Mouse (Mus musculus): ENCODE results near the gene Elf1.

Elf1 gene

DNA sequence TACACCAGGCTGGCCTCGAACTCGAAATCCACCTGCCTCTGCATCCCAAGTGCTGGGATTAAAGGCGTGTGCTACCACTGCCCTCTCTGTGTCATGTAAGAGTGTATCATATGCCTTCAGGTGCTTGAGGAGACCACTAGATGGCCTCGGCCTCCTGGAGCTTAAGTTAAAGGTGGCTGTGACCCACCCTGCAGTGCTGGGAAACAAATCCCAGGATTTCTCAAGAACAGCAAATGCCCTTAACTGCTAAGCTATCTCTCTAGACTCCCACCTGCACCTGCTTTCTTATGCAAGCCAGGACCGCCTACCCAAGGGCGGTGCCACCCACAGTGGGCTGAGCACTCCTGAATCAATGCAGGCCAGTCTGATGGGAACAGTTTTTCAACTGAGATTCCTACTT, 83.8 kb downstream of the Elf1 start:
- no peak for DNase-seq (ENCODE audit: low spot score in 2 of 2)

DNA sequence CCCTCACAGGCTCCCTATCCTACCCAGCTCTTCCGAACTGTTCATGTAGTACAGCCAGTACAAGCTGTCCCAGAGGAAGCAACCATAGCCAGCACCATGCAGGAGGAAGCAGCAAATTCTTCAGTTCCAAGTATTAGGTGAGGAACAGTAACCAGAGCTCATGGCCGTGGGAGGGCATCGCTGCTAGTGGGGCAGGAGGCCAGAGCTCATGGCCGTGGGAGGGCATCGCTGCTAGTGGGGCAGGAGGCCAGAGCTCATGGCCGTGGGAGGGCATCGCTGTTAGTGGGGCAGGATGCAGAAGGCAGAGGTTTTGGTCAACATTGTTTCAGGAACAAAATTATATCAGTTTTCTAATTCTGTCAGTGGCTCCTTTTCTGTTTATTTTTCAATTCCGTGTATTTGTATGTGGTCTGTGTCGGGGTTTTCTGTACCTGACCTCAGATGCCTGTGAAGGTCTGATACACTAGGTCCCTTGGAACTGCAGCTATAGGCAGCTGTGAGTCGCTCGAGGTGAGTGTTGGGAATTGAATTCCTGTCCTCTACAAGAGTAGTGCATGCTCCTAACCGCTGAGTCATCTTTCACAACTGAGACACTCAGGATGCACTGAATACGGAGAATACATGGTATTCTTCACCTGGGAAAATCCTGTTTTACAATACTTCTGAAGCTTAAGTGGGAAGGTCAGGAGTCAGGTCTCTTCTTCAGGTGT, 92.6 kb downstream of the Elf1 start:
- DNase-seq (ENCODE audit: low spot score in 2 of 2): no peak

DNA sequence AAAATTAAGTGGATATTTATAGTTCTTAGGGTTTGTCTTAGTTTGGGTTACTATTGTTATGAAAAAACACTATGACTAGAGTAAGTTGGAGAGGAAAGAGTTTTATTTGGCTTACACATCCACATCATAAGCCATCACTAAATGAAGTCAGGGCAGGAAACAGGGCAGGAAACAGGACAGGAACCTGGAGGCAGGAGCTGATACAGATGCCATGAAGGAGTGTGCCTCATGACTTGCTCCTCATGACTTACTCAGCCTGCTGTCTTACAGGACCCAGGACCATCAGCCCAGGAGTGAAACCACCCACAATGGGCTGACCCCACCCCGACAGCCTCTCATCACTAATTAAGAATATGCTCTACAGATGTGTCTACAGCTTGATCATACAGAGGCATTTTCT, 93.4 kb downstream of the Elf1 start:
- DNase-seq (ENCODE audit: low spot score in 2 of 2): no peak

DNA sequence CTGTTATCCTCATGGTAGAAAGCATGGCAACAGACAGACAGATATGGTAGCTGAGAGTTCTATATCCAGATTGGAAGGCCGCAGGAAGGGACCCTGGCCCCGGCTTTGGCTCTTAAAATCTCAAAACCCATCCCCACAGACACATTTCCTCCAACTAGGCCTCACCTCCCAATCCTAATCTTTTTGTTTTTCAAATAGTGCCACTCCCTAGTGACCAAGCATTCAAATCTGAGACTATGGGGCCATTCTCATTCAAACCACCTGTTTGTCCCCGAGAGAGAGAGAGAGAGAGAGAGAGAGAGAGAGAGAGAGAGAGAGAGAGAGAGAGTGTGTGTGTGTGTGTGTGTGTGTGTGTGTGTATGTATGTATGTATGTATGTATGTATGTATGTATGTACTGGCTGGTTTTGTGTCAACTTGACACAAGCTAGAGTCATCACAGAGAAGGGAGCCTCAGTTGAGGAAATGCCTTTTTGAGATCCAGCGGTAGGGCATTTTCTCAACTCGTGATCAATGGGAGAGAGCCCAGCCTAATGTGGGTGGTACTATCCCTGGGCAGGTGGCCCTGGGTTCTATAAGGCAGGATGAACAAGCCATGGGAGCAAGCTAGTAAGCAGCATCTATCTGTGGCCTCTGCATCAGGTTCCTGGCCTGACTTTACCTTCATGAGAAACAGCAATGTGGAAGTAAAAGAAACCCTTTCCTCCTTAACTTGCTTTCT, 102.7 kb downstream of the Elf1 start:
- DNase-seq (ENCODE audit: low spot score in 2 of 2): no peak

DNA sequence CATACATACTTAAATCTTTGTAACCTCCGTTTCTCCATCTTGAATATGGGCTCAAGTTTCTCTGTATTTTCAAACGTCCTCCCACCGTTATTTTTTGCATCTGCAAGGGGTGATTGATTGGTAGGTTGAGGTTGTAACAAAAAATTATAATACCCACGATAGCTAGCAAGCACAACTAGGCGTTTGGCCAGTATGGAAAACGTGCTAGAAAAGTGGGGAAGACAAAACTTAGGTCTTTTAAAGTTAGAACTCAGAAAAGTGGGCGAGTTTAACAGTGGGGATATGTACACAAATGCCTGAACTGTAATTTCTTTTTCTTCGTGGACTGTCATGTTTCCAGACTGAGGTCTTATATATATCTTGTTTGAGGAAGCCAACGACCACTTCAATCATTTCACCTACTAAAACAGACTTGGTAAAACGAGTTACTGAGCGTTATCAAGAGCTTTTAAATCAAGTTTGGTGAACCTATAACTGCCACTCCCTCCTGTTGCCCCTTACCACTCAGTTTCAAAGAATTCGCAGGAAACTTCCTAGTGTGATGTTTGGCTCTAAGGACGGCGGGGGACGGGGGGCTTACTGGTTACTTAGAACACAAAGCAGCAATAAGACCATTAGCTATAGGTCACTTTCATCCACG, 105.6 kb downstream of the Elf1 start:
- DNase-seq (ENCODE audit: low spot score in 2 of 2): no peak

DNA sequence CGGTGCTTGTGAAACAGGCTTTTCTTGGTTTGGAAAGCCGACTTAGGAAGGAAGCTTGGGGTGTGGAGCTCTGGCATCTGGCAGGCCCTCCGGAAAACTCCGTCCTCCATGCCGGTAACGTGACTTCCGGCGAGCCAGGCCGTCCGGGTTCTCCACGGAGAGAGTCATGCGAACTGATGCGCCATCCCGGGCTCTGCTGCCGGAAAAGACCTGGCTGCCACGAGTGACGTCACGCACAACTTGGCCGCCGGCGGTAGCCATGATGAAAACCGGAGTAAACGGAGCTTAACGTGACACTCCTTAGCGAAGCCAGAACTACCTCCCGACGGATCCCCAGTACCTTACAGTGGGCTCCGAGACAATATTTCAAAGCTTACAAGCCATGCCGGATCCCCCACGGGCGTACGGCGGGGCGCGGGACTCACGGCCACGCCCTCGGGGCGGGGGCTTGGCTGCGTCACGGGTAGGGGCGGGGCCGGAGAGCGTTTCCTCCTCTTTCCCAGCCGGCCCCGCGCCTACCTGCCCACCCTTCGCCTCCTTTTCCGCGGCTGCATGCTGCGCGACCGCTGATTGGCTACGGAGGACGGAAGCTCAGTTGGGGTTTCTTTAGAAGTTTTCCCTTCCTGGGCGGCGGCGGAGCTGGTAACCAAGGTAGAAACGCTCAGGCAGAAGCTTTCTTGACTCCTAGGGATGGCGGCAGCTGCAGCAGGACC, 106.3 kb downstream of the Elf1 start, which contains the start of gene Sugt1:
TSS of gene Sugt1 (plus strand) at position 553 of the 713 bp plus-strand sequence.
- DNase-seq (ENCODE audit: low spot score in 2 of 2): peak; percentile 96

DNA sequence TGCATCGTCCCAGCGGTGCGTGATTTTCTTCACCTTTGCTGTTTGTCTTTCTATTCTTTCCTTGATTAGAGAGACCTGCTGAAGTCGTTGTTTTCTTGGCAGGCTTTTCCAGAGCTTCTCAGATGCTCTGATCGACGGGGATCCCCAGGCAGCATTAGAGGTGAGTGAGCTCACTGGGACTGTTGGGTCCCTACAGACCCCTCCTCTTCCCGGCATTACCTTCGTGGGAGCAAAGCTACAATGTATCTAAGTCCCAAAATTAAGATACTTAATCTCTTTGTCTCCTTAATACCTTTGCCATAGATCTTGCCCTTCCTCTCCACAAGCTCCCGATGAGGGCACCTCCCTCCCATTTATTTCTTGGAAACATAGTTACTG, 106.8 kb downstream of the Elf1 start:
- no peak for DNase-seq (ENCODE audit: low spot score in 2 of 2)

DNA sequence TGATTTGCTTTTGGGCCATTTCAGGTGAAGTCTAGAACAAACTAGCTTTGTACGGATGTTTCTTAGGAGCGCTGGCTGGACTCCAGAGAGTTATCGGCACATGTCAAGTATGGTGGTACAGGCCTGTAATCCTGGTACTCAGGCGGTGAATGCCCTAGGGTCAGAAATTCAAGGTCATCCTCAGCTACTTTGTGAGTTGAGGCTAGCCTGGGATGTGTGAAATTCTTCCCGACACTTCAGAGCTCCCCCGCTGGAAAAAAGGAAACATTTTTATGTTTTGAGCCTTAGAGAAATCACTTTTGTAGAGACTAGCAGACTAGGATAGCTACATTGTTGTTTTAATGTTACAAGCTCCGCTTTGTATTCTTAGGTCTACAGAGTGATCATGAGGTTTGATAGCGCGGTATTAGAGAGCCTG, 107.5 kb downstream of the Elf1 start:
- no peak for DNase-seq (ENCODE audit: low spot score in 2 of 2)

DNA sequence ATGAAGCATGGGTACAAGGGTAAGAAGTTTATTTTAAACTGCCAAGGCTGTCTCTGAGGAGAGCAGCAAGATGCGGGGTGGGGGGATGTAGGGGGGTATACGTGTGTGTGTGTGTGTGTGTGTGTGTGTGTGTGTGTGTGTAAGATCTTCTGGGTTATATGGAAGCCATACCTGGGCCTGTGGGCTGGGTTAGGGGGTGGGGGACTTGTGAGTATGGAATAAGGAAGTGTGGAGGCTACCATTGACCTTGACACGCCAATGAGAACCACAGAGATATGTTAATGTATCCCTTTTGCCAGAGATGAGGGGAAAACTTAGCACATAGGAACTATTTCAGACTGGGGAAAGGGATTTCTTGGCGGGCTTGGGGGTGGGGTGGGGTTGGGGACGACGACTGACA, 108.4 kb downstream of the Elf1 start:
- no peak for DNase-seq (ENCODE audit: low spot score in 2 of 2)

DNA sequence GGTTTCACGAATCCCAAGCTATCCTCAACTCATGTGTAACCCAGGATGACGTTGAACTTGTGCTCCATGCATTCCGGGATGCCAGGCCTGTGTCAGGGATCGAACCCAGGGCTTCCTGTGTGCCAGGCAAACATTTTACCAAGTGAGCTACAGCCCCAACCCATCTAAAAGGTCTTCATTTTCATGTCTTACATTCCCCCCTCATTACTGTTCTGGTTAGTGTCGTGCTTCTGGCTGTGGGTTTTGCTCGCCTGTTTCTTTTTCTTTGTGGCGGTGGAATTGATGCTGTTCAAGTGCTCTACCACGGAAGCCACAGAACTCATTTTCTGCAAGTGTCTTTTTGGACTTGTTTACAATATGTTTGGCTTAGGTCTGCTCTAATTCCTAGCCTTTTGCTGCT, 109.9 kb downstream of the Elf1 start:
- DNase-seq (ENCODE audit: low spot score in 2 of 2): no peak

DNA sequence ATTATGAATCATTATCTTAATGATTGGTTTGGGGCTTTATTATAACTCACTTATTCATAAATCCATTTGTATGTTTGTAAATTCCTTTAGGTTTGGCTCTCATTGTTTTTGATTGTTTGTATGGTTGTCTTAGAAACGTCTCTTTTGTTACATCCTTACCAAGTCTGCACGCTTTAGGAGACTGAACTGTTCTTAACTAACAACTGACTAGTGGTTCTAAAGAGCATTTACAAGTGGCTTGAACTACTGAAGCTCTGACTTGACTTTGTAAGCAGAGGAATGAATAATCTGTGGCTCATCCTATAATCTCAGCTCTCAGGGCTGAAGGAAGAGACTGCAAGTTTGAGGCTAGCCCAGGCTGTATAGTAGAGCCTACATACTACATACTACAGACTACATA, 110.6 kb downstream of the Elf1 start:
- DNase-seq (ENCODE audit: low spot score in 2 of 2): no peak

DNA sequence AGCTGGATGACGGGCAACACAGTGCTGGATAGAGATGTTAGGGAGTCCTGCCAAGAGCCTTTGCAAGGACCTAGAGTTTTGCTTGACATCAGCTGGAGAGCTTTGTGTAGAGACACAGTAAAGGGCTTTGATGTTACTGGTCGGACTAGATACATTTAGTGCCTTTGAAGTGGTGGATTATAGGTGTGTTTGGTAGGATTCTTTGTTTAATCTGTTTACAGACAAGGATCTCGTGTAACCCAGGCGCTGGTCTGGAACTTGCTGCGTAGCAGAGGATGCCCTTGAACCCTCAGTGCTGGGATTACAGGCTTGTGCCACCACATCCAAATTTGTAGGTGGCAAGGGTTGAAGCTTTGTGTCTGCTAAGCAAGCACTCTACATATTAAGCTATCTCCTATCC, 113.1 kb downstream of the Elf1 start:
- no peak for DNase-seq (ENCODE audit: low spot score in 2 of 2)

DNA sequence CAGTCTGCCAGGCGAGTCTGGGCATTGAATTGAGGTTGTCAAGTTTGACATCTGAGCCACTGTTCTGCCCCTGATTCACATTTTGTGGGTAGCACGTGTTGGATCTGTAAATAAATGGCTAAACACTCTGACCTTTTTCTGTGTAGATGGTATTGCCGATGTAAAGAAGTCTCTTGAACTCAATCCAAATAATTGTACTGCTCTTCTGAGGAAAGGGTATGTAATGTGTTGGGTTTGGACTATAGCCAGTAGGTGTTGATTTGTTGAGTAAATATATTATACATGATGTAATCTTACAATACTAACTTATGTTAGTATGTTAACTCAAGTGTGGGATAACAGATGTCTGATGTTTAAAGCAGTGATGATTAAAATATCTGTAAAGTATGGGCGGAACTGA, 115.6 kb downstream of the Elf1 start:
- no peak for DNase-seq (ENCODE audit: low spot score in 2 of 2)

DNA sequence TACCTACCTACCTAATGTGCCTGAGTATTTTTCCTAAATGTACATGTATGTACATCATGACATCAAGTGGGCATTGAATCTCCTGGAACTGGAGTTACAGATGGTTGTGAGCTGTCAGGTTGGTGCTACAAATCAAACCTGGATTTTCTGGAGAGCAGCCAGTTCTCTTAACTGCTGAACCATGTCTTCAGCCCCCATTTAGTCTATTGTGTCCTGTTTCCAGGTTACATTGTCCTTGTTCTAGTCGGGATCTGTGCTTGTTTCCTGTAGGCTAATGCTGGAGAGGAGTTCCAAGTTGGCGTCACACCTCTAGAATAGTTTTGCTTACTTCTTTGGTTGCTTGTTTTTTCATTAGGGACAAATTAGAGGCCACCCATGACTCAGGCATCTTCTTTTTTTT, 124.9 kb downstream of the Elf1 start:
- no peak for DNase-seq (ENCODE audit: low spot score in 2 of 2)

DNA sequence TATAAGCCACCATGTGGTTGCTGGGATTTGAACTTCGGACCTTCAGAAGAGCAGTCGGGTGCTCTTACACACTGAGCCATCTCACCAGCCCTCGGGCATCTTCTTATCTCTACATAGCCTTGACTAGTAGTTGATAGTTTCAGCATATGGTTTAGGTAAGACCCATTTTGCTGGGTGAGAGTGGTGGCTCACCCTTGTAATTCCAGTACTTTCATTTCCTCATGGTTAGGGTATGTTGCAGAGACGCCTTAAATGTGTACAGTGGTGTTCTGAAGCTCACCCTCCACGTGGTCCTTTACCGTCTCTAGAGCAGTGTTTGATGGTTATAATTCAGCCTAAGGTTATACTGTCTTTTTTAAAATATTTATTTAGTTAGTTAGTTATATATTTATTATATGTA, 125.4 kb downstream of the Elf1 start:
- no peak for DNase-seq (ENCODE audit: low spot score in 2 of 2)

DNA sequence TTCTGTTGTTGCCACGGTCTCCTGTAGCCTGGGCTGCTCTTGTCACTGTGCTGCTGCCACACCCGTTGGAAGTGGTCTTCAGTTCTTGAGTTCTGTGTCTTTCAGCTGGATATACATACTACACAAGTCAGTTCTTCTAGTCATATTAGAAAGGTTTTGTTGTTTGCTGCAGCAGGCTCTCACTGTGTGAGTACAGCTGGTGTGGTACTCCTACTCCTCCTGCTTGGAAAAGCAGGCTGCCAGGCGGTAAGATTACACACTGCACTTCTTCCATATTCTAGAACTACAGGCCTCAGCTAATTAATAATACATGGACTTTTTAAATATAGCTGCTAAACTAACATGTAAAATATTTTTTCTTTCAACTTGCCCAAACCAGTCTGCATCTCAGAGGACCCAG, 125.9 kb downstream of the Elf1 start:
- peak in 1 of 2 experiments; percentile 25 for DNase-seq (ENCODE audit: low spot score in 2 of 2)

DNA sequence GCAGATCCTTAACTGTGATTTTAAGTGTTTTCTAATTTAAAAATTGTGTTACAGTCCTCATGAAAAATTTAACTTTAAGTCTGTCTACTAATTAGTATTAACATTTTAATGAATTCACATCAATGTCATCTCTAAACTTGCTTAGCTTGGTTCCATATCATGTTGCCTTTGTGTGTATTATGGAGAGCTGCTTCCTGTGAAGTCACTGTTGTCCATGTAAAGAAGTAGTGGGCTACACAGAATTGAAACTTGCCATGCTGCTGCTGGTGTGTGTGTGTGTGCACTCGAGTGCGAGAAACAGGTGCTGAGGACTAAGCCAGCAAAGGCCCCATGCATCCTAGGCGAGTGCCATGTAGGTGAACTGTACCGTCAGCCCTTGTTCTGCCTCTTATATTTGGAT, 126.4 kb downstream of the Elf1 start:
- no peak for DNase-seq (ENCODE audit: low spot score in 2 of 2)

DNA sequence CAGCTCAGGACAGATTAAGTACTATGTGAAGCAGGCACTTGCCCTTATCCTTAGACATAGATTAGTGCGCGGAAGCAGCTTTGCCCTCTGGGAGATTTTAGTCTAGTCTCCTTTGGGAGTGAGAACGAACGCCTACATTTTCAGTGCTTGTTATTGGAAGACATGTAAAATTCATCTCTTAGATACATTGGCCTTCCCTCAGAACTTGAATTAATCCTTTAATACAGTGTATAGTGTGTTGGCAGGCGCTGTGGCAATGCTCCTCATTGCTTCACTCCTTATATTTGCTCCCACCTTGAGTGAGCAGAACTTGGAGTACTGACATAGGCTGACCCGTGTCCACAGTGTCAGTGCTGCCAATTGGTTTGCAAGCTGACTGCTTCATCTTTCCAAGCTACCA, 127.3 kb downstream of the Elf1 start:
- no peak for DNase-seq (ENCODE audit: low spot score in 2 of 2)

DNA sequence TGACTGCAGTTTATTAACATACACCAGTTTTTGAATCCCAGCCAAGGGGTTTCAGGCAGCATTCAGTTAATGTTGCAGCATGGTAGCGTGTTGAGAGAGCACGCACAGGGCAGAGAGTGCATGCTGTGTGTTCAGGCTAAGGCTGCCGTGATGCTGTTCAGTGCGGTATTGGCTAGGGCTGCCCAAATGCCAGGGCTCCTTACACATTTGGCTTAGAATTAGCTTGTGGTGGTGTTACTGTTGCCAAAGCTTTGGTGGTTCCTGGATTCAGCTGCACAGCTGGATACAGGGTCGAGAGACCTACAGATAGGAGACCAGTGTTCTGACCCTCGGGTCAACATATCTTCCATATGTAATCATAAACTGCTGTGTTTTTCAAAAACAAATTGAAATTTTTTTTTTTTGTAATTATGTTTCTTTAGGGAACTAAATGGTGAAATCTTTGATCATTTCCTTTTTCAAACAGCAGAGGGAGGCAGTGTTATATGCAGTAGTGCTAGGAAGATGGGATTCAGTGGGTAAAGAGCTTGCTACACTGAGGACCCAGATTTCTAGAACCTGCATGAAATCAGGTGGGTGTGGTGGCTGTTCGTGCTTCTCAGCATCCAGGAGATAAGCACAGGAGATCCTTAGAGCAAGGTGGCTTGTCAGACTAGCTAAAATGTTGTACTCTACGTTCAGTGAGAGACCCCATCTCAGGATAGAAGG, 136.3 kb downstream of the Elf1 start:
- DNase-seq (ENCODE audit: low spot score in 2 of 2): no peak

DNA sequence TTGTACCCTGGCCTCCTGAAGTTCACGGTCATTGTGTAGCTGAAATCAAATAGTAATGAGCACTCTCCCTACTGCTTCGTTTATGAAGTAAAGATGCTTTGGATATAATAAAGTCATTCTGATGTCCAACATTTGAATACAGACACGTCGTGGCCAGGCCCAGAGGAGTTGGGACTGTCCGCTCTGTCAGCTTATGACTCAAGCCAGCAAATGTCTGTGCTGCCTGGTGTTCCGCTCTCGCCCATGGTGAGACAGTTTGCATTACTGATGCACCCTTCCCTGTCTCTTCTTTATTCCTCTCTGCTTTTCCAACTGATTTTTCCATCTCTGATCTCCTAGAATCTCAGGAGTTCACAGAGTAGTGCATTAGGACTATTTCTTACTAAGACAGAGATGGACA, 138.8 kb downstream of the Elf1 start:
- no peak for DNase-seq (ENCODE audit: low spot score in 2 of 2)

DNA sequence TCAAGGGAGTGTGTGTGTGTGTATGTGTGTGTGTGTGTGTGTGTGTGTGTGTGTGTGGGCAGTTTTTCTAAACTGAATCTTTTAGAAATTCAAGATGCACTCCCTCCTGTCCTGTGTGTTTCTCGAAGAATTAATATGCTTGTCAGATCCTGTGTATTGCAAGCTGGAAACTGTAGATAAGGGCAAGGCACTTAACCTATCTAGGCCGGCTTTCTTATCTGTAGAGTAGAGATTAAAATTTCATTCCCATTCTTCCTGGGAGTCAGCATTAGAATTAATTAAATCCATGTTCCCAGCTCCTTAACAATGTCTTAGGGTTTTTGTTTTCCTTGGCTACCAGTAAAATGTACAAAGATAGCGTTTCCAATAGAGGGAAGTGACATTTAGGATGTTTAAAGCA, 140.1 kb downstream of the Elf1 start:
- no peak for DNase-seq (ENCODE audit: low spot score in 2 of 2)

Measured in right cerebral cortex, postnatal 36 days (tissue).